Mouse (Mus musculus): Measurements from ENCODE around the gene Pbx2.

Pbx2 gene

DNA sequence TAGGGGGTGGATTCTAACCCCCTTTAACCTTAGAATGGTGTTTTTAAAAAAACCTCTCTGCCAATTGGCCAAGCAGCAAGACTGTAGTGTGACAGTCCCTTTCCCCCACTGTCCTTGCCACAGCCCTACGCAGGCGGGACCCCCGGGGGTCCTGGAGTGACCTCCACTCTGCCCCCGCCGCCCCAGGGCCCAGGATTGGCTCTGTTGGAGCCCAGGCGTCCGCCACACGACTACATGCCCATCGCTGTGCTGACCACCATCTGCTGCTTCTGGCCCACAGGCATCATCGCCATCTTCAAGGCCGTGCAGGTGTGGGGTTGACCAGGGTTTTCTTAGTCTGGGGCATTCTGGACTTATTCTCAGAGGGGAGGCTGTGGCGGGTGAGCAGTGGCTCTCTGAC lies 40.6 kb downstream of the Pbx2 start:
- peak; percentile 66 to 70 for DNase-seq

GRCm38 (mm10) chr17:34632261-34632691 lies 41.2 kb downstream of the Pbx2 start:
- DNase-seq: peak; percentile 85 to 90

GRCm38 (mm10) chr17:34635671-34636070 lies 44.6 kb downstream of the Pbx2 start:
- DNase-seq: no peak

DNA sequence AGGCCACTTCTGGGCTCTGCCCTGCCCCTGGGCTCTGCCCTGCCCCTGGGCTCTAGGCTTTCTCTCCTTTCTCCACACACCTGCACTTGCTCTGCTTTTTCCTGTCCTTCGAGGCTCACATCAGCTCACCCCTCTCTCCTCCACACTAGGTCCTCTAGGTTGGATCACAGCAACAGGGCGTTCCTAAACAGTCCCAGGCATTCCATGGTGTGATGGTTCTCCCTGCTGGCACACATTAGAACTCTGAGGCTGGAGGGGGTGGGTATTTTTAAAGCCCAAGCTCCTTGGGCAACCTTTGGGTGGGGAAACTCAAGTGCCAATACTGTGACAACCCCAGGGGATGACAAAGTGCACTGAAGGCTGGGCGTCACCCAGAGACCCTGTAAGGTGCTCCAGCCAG lies 46.4 kb downstream of the Pbx2 start:
- peak in 1 of 2 experiments; percentile 34 for DNase-seq

- DNase-seq: peak; percentile 42 to 43
These were observed 48.6 kb downstream of the Pbx2 start for GRCm38 (mm10) chr17:34639461-34640255.

- DNase-seq: peak; percentile 89
These were observed 49.9 kb downstream of the Pbx2 start for GRCm38 (mm10) chr17:34640778-34641601.

GRCm38 (mm10) chr17:34641945-34642344 lies 50.9 kb downstream of the Pbx2 start:
- peak in 1 of 2 experiments; percentile 16 for DNase-seq

- peak in 1 of 2 experiments; percentile 10 for DNase-seq
These were observed 52.3 kb downstream of the Pbx2 start for GRCm38 (mm10) chr17:34643379-34643778.

- DNase-seq: peak; percentile 82 to 89
These were observed 52.9 kb downstream of the Pbx2 start for GRCm38 (mm10) chr17:34643944-34644343.

- peak; percentile 96 for DNase-seq
These were observed 53.5 kb downstream of the Pbx2 start, which contains the start of gene Fkbpl for GRCm38 (mm10) chr17:34644608-34645007. Fkbpl (plus strand) TSS chr17:34644764.

DNA sequence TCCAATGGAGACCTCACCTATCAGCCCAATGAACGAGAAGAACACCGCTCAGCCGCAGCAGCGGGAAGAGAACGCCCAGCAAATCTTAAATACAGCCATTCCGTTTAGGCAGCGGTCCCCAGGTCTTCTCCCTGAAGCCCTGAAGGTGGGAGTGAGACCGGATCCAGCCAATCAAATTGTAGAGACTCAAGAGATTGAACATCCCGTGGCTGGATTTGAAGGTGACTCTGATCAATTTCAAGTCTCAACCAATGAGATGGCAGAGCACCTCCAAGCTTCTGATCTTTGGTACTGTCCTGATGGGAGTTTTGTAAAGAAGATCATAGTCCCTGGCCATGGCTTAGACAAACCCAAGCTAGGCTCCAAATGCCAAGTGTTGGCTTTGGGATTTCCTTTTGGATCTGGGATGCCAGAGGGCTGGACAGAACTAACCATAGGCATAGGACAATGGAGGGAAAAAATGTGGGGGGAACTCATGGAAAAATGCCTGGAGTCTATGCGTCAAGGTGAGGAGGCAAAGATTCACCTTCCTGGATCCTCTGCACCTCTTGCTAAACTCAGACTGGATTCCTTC lies 54.3 kb downstream of the Pbx2 start:
- DNase-seq: peak; percentile 7 to 19

- peak; percentile 21 to 51 for DNase-seq
These were observed 54.9 kb downstream of the Pbx2 start for GRCm38 (mm10) chr17:34645831-34646511.

Measured in cerebellum, postnatal 25 days (tissue).